Mouse (Mus musculus) megakaryocyte, embryonic 14.5 days (primary cell): ENCODE results near the gene Mtif3.

ENCODE experiments used
- FLI1 ChIP-seq: IDR thresholded peaks from 2 replicates; pipeline ENCODE4 v1.6.1; 2012; ENCODE audit warnings: low read length, inconsistent platforms, mixed read lengths
- GATA1 ChIP-seq: IDR thresholded peaks from 3 replicates; pipeline ENCODE4 v1.6.1; 2012; ENCODE audit warnings: mixed read lengths, low read length, inconsistent platforms, borderline replicate concordance

- TF ChIP-seq GATA1: no peak
- no peak for TF ChIP-seq FLI1
Measured at GRCm38 (mm10) chr5:146983216-146983615, 19.6 kb upstream of the Mtif3 start.
